Mouse (Mus musculus): ENCODE results near the gene Tnr. TPM values are rescaled to one million over a fixed set of nuclear protein-coding genes. Genes with fewer than 3 reads are reported as not detected.
A peak's percentile ranks its signal among the peaks of the same experiment; 100 is the strongest.

Gene Tnr
- total RNA-seq (2021): 100 to 1,000 TPM; 138 to 146 TPM
- long read RNA-seq, experiment 1, full-length matches to known transcripts: 9 of 35 reads
- long read RNA-seq, experiment 1, partial matches to known transcripts: 11 of 35 reads
- long read RNA-seq, experiment 1, other reads (novel, unspliced or antisense): 15 of 35 reads
- long read RNA-seq, experiment 2, full-length matches to known transcripts: 14 of 38 reads
- long read RNA-seq, experiment 2, partial matches to known transcripts: 4 of 38 reads
- long read RNA-seq, experiment 2, other reads (novel, unspliced or antisense): 20 of 38 reads

DNA sequence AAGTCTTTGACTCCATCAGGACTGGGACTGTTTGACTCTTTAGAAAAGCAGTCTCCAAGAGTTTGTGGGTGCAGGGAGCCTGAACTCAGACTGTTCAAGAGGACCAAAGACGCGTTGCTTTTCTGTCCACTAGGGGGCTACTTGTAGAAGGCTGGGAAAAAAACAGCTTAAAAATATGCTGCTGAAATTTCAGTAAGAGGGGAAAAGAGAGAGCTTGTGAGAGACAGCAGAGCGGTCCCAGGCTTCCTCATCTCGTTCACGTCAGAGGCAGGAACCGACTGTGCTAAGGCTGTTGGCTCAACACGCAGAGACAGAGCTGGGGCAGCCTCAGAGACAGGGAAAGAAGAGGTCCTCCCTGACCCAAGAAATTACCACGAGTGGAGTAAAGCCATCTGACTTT lies at the start of gene Tnr:
Gene Tnr (plus strand): TSS at position 192 of the 400 bp plus-strand sequence.
- peak within 1 kb of the TSS; percentile 67 for H3K4me3 ChIP-seq
- peak; percentile 69 to 77 for DNase-seq (ENCODE audit: extremely low spot score in 1 of 2, low spot score in 2 of 2)
- intact Hi-C loops (cut with DNase I): loop anchor here (1.0 to 5.0 kb wide), 9 partner anchors 76 to 659 kb away; no protein-coding TSS in a partner anchor
- H3K27ac ChIP-seq: peak within 1 kb of the TSS; percentile 97
- peak; percentile 75 for TF ChIP-seq CTCF (IDR thresholded peaks at IDR 0.05)

DNA sequence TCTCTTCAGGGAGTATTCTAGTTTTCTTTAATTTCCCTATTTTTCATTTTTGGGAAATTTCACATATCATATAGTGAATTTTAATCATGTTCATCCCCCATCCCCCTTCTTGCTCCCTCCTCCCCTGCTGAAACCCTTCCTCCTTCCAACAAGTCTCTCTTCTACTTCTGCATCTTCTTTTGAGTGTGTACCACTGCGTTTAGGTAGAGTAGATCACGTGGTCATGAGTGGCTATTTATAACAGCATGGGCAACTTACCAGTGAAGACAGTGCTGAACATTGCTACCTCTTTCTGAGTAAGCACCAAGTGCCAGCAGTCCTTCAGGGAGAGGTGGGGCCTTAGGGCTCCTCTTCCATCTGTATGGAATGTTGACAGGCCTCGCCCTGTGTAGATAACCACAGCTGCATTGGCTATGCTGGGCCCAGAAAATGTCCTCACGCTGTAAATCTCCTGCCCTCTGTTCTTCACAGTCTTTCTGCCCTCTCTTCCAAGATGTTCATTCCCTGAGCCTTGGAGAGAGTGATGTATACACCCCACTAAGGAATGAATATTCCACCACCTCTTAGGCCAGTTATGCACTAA lies 33.6 kb upstream of the Tnr start:
- Histone ChIP-seq H3K27ac (no peak overlapping the region), H3K4me3 (no peak overlapping the region)
- TF ChIP-seq CTCF (IDR thresholded peaks at IDR 0.05): no peak
- no peak for DNase-seq (ENCODE audit: extremely low spot score in 1 of 2, low spot score in 2 of 2)
- intact Hi-C loops (cut with DNase I): no loop called here

DNA sequence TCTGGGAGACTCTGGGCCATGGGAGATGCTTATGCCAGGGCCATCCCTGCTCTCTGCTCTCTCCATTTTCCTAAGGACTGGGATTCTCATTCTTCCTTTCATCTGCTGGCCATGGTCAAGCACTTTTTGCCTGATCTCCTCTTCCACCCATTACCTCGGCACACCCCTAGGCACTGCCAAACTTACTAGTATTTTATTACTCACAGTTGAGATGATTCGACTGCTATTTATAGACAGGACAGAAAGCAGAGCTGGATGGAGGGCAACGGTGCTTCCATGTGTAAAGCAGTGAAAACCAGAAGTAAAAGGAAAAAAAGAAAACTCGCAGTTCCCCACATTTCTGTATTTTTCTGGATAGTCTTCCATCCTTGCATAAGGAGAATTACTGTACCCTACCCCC lies 31.0 kb upstream of the Tnr start:
- no peak overlapping the region for H3K27ac ChIP-seq
- no peak for DNase-seq (ENCODE audit: extremely low spot score in 1 of 2, low spot score in 2 of 2)
- TF ChIP-seq CTCF (IDR thresholded peaks at IDR 0.05): no peak
- intact Hi-C loops (cut with DNase I): no loop called here
- no peak overlapping the region for H3K4me3 ChIP-seq

DNA sequence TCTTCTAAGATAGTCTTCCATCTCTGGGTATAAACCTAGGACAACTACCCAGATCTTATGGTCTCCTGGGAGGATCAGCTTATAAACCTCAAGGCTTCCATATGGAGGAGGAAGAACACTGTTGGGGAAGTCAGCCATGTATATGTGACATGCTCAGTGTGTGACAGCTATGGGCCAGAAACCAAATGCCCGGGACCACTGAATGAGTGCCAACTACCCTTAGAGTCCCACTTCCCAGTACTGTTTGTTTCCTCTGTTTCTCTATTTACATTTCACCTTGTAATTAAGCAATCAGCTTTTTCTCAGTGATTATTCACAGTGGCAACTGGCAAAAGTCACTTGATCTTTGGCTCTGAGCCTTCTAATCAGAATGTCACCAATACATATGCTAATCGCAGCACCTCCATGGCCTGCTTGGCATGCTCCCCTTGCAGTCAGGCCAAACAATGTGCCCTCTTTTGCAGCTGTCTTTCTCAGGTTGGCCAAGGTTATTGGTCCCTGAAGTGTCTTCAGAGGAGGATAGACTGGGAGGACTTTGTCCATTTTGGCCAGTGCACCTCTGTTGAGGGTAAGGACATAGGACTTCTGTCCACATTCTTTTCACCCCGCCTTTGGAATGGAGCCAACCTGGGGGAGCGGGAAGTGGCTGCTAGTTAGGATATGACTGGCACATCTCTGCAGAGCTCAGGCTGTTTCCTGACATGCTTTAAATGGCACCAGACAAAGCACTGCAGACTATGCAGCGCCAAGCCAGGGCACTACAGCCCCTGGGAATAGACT lies 29.7 kb upstream of the Tnr start:
- no peak for TF ChIP-seq CTCF (IDR thresholded peaks at IDR 0.05)
- H3K27ac ChIP-seq: no peak overlapping the region
- no peak for DNase-seq (ENCODE audit: extremely low spot score in 1 of 2, low spot score in 2 of 2)
- H3K4me3 ChIP-seq: no peak overlapping the region
- intact Hi-C loops (cut with DNase I): no loop called here

DNA sequence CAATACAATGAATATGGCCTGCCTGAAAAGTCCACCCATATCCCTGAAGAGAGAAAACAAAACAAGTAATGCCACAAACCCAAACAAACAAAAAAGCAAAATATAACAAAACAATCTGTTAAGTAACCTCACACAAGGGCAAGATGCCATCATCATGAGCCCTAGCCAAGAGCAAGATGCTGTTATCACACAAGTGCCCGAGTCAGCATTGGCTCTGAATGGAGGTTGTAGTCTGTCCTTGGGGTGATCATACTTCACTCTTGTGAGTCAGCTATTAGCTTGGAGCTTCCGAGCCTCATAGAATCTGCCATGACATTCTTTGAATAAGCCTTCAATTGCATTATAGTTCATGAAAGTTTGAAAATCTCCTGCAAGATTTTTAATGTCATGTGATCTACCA lies 25.3 kb upstream of the Tnr start:
- Histone ChIP-seq H3K27ac (no peak overlapping the region), H3K4me3 (no peak overlapping the region)
- no peak for TF ChIP-seq CTCF (IDR thresholded peaks at IDR 0.05)
- intact Hi-C loops (cut with DNase I): no loop called here
- DNase-seq (ENCODE audit: extremely low spot score in 1 of 2, low spot score in 2 of 2): no peak

DNA sequence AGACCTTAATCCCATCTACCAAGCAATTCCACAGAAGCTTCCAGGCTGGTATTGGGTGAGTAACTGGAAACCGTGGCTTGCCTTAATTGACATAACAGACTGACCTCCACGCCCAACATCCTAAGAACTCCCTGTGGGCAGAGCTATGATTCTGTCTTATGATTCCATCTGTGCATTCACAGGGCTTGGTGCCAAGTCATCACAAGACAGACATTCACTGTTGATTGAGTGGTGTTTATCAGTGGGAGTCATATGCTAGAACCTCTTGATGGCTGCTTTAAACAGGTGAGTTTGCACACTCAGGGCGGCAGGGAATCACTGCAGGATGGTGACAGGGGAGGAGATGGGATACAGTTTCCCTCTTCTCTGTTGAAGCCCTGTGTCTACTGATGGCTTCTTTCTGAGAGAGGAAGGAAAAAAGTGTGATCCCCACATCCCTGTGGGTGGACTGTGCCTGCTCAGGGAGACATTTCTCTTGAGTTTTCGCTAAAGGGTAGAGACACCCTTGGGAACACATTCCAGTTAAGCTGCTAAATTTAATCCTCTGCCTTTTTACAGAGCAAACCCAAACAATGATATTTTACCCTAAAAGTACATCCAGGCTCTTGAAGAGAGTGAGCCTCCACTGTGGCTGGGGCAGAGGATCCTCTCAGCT lies 23.6 kb upstream of the Tnr start:
- peak overlapping the region; percentile 67 for H3K27ac ChIP-seq
- no peak overlapping the region for H3K4me3 ChIP-seq
- TF ChIP-seq CTCF (IDR thresholded peaks at IDR 0.05): no peak
- intact Hi-C loops (cut with DNase I): no loop called here
- DNase-seq (ENCODE audit: extremely low spot score in 1 of 2, low spot score in 2 of 2): peak in 1 of 2 experiments; percentile 23

DNA sequence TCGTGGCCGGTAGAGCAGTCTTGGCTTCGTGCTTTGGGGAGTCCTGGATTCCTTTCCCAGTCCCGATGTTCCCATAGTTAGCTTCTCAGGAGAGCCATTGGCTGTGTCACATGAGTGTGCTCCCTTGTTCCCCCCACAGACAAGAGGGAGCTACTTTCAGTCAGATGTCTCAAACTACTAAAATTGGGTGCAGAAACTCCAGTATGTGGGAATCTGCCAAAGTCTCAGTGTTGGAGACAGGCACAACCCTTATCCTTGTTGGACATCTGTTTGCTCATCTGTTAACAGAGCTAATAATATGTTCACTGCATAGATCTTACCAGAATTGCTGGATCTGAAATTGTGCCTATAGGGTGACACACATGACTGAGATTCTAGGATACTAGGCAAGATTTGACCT lies 21.7 kb upstream of the Tnr start:
- no peak for TF ChIP-seq CTCF (IDR thresholded peaks at IDR 0.05)
- H3K4me3 ChIP-seq: no peak overlapping the region
- H3K27ac ChIP-seq: no peak overlapping the region
- intact Hi-C loops (cut with DNase I): no loop called here
- DNase-seq (ENCODE audit: extremely low spot score in 1 of 2, low spot score in 2 of 2): no peak

DNA sequence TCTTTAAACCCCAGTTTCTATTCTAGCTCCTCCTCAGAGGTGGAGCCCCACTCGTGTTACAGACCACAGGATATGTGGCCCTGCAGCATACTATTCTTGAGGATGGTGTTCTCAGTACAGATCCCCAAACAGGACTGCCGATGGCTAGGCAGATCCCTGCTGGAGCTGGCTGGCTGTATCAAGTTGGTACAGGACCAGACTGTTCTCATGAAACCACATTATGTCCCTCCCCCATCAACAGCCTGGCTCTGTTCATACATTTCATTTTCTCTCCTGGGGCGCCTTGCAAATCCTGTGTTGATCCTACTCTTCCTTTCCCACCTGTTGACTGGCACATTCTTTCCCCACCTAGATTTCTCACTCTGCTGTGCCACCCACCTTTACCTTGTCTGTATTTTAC lies 12.9 kb upstream of the Tnr start:
- H3K4me3 ChIP-seq: no peak overlapping the region
- intact Hi-C loops (cut with DNase I): no loop called here
- no peak overlapping the region for H3K27ac ChIP-seq
- DNase-seq (ENCODE audit: extremely low spot score in 1 of 2, low spot score in 2 of 2): no peak
- no peak for TF ChIP-seq CTCF (IDR thresholded peaks at IDR 0.05)

DNA sequence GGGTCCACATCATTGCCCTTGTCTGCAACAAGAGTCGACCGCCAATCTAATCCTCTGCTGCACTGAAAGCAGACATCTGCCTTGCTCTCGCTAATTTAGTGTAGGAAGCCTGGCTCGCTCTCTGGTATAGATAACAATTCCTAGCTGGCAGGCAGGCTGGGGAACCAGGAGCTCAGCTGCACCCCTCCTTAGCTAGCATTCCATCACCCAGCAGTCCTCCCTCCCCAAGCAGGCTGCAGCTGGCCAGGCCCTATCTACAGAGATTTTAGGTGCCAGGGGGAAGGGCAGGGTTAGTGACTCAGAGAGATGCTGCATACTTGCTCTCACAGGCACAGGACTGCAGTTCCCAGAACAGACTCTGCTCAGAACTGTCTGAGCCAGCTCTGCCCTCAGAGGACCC lies 5.9 kb upstream of the Tnr start:
- peak overlapping the region; percentile 53; the same call in 1 of the 2 replicates for H3K27ac ChIP-seq
- intact Hi-C loops (cut with DNase I): no loop called here
- TF ChIP-seq CTCF (IDR thresholded peaks at IDR 0.05): no peak; the same call in none of the 2 replicates
- H3K4me3 ChIP-seq: no peak overlapping the region
- DNase-seq (ENCODE audit: extremely low spot score in 1 of 2, low spot score in 2 of 2): peak in 1 of 2 experiments; percentile 29

DNA sequence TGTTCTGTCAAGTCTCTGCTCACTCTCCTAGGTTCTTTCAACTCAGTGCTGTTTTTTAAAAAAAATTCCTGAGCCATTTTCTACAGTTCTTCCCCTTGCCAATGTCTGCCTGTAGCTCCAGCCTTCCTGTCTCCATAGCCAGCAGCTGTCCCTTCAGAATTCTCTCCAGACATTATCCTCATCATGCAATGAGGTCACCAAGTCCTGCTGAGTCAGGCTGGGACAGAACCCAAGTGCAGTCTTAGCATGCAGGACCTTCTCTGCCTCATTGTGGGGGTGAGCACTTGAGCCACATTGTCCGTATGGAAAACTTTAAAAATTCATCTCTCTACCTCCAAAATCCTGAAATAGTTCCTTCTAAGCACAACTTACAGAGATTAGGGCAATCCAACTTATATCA lies 4.4 kb upstream of the Tnr start:
- Histone ChIP-seq H3K27ac (no peak overlapping the region), H3K4me3 (no peak overlapping the region)
- intact Hi-C loops (cut with DNase I): no loop called here
- no peak for DNase-seq (ENCODE audit: extremely low spot score in 1 of 2, low spot score in 2 of 2)
- no peak for TF ChIP-seq CTCF (IDR thresholded peaks at IDR 0.05)

DNA sequence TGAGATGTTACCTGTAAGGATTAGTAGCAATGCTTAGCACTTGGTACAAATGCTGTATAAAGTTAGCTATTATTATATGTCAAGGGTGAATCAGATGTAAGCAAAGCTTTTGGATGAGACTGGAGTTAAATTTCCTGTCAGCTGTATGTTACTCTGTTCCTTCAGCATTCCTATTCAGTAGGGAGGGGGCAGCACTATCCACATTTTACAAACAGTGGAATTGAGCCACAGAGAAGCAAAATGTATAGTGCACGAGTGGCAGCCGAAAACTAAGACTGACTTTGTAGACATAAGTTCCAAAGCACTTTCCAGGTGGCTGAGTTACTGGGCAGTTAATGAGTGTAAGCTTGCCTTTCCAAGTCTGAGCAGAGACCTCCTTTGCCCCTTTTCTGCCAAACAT lies 500 bp upstream of the Tnr start:
- no peak overlapping the region for H3K4me3 ChIP-seq
- intact Hi-C loops (cut with DNase I): loop anchor here (1.0 to 5.0 kb wide), 9 partner anchors 76 to 659 kb away; no protein-coding TSS in a partner anchor
- DNase-seq (ENCODE audit: extremely low spot score in 1 of 2, low spot score in 2 of 2): no peak
- TF ChIP-seq CTCF (IDR thresholded peaks at IDR 0.05): no peak; the same call in 1 of the 2 replicates
- no peak overlapping the region for H3K27ac ChIP-seq
